Mouse (Mus musculus) skeletal muscle tissue, postnatal 0 days (tissue): Measurements from ENCODE around the gene Csrp3. TPM values are rescaled to one million over a fixed set of nuclear protein-coding genes. Genes with fewer than 3 reads are reported as not detected.

Experiments
- polyA plus RNA-seq: library from polyadenylated mRNA; unstranded; fragments of >200 nt; fragmentation: Nextera tagmentation; extraction: Ambion mirVana; gene quantifications from 2 replicates; pipeline ENCODE4 v1.2.1, GENCODE M21; 2015

Gene Csrp3
- polyA plus RNA-seq: 430 and 609 TPM in 2 replicates

DNA sequence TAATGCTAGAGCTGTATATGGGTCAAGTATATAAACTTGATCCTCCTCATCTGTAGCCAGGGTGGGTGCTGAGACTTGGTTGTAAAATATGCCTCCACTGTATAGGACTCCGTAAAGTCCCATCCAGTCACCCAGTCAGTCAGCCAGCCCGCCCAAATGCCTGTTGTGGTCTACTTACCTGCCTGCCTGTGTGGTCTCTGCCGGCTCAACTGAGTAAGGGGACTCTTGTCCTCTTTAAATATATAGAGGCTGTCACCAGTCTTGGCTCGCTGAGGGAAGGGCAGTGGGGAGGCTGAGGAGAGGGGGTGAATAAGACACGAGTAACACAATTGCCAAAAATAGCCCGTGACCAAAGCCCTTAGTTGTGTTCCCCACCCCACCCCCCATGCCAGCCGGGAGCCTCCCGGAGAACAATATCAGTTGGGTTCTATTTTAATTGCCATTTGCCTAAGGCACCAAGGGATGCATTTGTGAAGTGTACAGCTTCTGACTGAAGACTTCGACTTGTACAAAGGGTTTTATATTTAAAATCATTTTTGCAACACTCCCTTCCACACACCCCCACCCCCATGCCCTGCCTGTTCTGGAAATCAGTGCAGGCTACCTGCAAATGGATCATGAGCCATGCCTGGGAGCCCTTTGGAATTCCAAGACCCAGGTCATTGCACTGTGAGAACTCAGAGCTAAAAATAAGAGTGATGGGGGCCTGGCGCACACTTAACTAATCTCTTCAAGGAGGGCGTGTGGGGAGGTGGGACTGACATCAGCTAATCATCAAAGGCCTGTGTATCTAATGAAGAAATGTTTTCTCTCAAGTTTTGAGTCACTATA is at the start of gene Csrp3:
Gene Csrp3 (minus strand): TSS at position 214 of the 831 bp plus-strand sequence.

GRCm38 (mm10) chr7:48881486-48881885 is 33.7 kb upstream of the Csrp3 start, which contains the start of gene E2f8:
TSS of gene E2f8 (minus strand) at chr7:48881596.

GRCm38 (mm10) chr7:48788851-48789572 is 58.8 kb downstream of the Csrp3 start, which contains the start of gene Zdhhc13:
TSS of gene Zdhhc13 (plus strand) at chr7:48789003.

Other genes starting within 250 kb of the Csrp3 start
- gene Mrgprb3, start 204.2 kb downstream of the Csrp3 start, polyA plus RNA-seq: 0.13 TPM in 1 of 2 replicates, not detected in the other
- 12.9 and 13.7 TPM in 2 replicates for gene Zdhhc13, start 59.0 kb downstream of the Csrp3 start, polyA plus RNA-seq
- 4.6 and 5.6 TPM in 2 replicates for gene E2f8, start 33.6 kb upstream of the Csrp3 start, polyA plus RNA-seq
- gene Nav2, start 60.7 kb upstream of the Csrp3 start, polyA plus RNA-seq: 10.8 and 12.0 TPM in 2 replicates